Mouse (Mus musculus) brain, adult 2 months (tissue): ENCODE data around the gene Ikzf2.

Experiments used
- DNase-seq: peaks from one replicate; pipeline ENCODE4 v3.0.0; 2011; ENCODE audit warnings: low read depth, low spot score

Gene Ikzf2

DNA sequence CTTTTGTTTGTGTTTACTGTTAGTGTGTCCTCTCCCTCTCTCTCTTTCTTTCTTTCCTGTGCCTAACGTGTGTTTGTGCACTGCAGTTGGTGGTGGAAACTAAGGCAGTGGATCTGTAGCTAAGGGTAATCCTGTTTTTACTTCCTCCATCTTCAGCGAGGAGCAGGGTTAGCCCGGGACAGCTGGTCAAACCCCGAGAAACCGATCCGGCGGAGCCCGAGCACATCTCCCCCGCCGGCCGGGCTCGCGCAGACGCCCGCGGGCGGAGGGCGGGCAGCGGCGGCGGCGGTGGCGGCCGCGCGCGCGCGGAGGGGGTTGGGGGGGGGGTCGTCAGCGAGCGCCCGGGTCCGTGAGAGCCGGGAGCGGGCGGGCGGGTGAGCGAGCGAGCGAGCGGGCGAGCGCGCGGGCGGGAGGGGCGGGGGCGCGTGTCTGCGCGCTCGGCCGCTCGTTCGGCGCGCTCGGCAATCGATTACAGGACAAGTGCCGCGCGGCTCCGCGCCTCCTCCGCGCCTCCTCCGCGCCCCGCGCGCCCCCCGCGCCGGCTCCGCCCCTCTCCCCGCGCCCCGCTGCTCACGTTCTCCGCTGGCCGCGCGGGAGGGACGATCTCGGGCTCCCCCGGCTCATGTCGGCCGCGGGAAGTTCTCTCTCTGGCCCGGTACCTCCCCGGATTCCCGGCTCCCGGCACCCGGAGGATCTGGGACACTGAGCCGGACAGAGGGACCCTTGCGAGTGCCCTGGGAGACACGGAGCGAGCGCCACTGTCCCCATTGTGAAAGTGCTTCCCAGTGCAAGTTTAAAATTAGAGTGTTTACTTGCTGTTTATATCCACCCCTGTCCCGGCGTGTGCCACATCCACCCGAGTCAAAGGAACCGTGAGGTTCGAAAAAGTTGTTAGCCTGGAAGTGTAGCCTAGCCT is at the start of gene Ikzf2:
Gene Ikzf2, minus strand, starts transcription at position 170 of the 916 bp plus-strand sequence.
- DNase-seq = peak; percentile 90

DNA sequence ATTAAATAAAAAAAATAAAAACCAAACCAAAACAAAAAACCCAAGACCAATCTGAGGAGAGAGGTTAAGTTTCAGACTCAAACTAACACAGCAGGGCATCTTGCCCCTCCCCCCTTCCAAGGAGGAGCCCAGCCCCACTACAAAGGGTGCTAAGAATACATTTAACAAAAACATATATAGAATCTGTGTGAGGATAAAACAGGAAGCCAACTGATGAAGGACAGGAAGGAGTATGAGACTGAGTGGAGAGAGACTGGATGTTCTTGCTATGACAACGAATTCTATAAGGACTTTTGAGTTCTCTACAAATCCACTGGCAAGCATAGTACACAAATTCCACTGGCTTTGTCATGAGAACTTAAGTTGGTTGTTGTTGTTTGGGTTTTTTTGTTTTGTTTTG is 42.7 kb upstream of the Ikzf2 start:
- DNase-seq = no peak

DNA sequence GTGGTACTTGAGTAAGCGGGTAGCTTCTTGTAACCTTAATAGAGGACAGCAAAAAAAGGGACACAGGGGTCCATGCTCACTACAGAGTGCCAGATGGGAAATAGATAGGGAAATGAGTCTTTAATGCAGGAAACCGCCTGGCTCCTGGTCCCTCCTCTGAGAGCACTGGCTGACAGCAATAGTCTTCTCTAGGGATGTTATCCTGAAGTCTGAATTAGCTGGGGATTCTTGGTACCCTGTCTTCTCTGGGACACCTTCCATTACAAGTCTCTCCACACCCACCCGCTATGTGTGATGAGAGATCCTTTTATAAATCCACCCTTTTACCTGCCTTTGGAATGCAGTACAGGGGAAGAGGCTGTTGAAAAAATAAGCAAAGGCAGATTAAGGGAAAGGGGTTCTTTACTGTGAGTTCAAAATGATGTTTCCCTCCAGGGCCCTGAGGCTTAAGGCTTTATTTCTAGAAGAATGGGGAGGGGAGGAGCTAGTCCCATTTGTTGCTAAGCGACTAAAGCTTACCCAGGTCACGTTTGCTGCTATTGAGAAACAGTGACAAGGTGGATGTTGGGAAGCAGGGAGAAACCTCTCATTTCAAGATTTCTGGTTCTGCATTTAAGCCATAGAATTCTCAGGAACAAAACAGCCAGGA is 42.1 kb upstream of the Ikzf2 start:
- peak; percentile 4 for DNase-seq

DNA sequence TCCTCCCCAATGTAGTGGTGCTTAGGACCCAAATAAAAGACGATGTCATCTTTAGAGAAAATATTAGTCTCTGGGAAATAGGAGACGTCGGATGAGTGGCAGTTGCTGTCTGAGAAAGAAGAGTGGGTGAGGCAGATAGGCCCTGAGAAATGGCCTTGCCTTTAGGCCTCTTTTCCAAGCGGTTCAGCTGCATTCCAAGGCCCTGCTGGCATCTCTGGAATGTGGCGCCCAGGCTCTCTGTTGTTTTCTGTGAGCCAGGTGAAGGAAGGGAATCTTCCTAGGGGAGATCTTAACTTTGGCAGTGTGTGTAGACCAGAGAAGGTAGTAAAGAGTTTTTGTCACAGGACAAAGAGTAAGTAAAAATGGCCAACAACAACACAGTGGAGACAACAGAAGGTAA is 40.9 kb upstream of the Ikzf2 start:
- no peak for DNase-seq

DNA sequence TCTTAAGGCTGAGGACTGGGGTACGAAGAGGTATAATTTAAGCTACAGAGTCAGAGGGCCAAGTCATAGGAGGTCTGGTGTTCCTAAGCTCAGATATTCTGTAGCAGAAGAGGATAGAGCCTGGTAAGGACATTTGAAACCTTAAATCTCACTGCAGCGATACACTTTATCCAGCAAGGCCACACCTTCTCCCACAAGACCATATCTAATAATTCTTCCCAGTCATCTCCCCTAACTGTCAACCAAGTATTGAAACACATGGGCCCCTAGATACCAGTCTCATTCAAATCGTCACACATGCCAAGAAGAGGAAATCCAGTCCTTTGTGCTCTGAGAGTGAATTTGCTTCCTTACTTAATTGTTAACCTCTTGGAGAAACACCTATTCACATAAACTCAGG is 30.1 kb upstream of the Ikzf2 start:
- DNase-seq = no peak

DNA sequence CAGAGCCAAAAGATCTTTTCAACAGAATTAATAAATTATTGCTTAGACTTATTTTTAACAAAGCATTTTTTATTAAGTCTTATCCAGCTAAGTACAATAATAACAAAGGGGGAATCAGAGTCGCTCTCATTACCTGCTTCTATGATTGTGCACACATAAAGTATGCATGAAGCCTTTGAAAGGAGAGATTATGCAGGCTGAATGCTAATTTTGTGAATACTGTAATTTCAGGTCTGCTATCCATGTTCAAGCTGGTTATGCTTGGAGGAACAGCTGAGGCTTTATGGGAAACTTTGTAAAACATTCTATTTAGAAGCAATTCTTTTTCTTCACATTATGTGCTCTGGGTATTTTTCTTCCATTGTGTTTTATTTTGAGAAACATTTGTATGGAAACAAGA is 21.5 kb upstream of the Ikzf2 start:
- DNase-seq = no peak

DNA sequence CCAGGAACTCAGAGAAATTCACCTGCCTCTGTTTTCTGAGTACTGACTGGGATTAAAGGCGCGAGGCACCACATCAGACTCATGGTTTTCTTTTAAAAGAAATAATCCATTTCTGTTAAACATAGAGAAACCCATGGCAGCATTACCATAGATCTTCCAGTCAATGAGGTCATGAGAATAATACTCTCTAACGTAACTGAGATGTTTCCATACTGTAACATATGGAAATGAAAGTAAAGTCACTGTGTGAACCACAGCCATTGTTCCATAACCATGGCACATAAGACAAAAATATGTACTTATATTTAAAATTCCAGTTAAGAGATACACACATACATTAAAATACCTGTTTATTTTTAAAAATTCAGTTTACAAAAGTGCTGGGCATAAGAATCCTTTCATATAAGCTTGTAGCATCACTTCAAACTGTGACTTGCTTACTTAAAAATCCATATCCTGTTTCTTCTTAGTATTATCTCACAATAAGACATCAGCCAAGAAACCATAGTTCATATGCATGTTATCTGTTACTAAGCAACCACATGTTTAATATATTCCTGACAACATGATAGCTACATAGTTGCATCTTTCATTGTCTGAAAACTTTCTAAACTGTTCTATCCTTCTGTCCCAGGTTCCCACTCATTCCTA is 16.6 kb upstream of the Ikzf2 start:
- no peak for DNase-seq

DNA sequence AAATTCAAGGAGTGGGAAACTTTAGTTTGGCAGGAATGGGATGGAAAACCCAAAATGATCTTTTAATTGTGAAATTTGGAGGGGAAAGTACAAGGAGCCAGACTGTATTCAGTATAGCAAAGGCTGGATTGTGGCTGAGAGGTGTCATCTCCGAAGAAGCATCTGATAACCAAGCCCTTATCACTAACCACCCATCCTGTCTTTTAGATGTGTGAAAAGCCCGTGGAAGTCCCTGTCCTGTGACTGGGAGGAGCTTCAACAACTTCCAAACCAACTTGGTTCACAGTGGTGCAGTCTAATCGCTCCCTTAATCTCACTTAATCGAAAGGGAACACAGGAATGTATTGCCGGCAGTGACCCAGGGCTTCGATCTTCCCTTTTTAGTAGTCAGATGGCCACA is 4.9 kb upstream of the Ikzf2 start:
- no peak for DNase-seq

DNA sequence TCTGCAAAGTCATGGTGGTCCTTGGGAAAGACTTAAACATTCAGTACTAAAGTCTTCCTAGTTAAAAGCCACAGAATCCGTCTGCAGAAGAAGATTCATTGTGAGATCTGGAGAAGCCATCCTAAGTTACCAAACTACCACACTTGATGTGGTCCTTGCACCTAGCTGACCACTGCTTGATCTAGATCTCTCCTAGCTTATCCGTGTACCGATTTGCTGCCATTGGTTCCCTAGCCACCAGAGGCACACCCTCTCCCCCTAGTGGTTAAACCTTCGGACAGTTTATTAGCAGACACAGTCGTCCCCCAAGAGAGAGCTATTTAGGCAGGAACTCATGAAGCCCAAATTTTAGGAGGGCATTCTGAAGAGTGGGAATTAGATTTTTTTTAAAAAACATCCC is 1.9 kb upstream of the Ikzf2 start:
- peak; percentile 87 for DNase-seq

DNA sequence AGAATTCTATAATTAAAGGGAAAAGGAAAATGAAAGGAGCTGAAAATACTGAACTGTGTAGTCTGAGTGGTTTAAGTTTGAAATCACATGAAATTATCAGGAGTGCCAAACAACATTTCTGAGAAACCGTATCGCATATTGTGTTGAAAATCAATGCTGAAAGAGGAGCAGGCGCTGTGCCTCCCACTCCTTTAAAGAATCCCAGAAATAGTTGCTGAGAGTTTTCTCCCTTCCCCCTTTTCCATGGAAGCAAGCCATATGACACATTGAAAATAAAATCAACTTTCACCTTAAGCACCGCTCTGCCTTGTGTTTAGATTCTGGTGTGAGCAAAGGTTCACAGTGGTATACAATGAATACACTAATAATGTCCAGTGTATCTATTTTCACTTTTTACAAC is 1.1 kb upstream of the Ikzf2 start:
- peak; percentile 26 for DNase-seq

DNA sequence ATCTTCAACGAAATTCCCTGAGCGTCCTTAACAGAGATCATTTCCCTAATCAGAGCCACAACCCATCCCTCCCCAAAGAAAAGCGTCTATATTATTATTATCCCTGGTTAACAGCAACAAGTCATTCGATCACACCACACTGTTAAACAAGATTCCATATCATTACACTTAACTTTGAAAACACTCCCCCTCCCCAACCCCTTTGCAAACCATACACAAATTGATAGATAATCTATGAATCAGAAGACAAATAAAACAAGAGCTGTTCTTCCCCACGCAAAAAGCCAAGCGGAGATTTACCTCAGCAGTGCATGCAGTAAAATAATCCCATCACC is 337 bp downstream of the Ikzf2 start:
- DNase-seq = no peak

DNA sequence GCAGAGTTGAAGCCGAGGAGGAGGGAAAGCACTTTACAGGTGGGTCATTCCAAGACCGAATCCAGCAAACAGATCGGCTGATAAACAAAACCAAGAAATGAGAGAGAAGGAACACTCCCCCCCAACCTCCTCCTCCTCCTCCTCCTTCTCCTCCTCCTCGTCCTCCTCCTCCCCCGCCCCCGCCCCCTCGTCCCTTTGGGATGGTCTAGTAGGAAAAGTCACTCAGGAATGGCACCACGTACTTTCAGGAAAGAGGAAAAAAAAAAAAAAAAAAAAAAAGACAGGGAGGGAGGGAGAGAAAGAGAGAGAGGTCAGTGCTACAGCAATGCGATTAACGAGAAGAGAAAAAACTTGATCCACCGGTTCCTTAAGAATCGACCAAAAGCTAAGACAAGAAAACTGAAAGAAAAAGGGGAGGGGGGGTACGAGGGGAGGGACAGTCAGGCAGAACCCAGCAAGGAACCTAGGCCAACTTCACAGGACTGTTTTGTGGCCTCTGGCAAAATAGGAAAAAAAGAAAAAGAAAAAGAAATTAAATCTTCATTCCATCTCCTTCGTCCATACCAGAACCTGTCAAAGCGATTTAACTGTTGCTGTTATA is 1.1 kb downstream of the Ikzf2 start:
- no peak for DNase-seq

DNA sequence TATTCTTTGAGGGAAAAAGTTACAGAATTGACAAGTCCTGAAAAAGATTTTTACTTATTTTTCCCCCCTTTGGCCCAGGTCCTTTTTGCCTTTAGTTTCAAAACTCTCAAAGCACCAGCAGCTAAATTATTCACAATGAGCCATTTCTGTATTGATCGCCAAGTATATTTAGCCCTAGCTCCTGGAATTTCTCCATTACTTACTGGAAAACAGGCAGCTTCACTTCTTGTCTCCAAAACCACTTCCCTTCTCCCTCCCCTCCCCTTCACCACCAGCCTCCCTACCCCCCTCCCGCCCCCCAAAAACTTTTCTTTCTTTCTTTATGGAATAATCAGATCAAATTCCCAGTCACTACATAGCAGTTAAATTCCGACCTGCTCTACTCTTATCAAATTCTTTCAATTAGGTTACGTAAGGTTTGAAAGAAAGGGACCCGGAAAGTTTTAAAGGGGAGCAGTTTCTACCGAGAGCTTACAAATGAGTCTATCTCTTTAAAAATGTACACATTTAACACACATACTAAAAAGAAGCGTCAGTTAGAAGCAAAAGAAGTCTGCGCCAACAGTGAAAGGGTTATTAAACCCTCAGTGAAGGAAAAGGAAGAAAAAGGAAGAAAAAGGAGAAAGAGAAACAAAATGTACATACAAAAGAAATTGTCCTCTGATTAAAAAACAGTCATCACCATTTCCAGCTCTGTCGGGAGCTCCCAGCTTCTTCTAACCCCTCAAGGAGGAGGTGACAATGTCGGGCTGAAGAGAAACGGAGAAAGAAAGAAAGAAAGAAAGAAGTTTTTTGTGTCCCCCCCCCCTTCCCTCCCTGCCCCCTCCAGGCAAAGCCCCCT is 1.8 kb downstream of the Ikzf2 start:
- DNase-seq = no peak

DNA sequence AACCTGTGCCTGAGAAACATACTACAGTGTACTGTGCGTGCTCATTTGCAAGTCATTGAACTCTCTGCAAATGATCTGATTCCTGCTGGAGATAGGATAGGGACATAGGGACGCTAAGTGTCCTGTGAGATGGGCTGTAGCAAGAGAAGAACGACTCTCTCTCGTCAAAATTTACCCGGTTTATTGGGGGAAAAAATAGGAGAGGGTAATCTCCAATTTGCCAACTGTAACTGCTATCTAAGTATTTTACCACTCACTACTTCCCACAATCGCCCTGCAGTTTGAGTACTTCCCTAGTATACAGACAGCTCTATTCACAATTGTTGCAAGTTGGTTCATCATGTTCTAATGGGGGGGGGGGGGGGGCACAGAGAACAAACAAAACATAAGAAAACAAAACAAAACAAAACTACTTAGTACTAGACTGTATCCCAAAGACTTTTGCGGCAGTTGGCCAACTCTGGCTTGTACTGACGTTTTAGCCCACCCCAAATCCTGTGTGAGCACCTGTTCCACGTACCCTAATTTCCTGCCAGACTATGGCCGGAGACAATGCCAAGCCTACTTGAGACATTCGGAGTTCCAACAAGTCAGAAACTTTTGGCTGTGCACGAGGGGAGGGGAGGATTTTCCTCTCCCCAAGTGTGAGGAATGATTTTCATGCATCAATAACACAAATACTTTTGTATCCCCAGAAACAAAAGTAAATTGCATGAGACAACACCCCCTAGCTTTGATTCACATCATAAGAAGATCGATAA is 2.6 kb downstream of the Ikzf2 start:
- DNase-seq = no peak

DNA sequence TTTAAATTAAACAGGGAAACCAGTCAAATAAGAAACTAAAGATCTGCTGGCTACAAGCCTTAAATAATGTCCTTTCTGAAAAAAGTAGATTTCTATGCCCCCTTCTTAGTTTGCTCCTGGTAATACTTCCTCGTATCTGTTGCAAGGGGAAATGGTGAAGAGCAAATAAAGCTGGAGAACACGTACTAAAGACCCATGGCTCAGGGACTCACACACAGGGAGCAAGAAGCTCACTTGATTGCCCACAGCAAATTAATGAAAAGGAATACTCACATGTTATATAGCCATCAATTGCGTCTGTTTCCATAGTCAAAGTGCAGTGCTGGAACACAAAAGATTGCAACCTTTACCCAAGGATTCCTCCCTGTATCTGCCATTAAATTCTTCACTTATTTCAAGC is 3.2 kb downstream of the Ikzf2 start:
- DNase-seq = no peak

DNA sequence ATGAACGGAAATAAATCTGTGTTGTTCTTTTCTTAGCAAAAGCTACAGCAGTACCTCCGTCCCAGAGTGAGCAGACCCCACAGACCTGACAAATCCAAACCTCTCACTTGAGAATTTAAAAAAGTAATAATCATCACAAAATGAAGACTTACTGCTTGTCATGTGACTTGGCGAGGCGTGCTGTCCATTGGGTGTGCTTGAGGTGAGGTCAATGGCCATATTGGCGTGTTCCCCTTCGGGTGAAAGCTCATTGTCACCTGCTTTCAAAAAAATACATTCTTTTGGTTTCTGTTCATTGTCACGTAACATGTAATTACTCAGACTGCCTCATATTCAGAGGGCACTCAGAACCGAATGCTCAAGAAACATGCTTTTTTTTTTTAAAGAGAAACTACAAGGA is 4.0 kb downstream of the Ikzf2 start:
- no peak for DNase-seq

DNA sequence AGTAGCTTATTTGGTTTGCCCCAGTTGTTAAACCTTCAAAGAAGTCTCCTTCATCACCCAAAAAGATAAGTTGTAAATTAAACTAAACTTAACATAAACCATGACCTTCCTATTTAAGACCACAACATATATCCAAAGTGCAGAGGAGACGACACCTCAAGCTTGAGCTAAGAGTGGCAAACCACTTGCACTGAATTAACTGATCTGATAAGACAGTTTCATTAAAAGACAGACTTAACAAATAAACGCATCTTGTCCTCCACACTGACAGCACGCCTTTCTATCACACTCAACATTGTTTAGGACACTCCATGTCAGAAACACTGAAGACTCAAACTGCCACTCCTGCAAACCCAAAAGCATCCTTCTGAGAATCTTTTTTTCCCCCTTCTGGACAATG is 4.8 kb downstream of the Ikzf2 start:
- DNase-seq = no peak

DNA sequence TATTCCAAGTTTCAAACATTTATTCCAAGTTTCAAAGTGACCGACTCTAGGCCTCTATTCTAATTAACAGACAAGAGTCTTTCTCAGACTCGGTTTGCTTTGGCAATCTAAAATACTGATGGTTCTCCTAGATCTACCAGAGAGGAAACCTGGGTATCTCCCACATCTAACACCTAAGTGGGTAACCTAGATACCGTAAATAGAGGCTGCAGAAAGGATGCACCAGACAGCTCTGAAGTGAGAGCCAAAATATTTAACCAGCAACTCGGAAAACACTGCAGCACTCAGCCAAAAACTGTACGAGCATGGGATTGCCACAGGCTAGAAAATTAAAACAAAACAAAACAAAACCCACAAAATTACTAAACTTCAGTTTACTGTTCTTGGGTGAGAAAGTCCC is 6.0 kb downstream of the Ikzf2 start:
- DNase-seq = peak; percentile 9

DNA sequence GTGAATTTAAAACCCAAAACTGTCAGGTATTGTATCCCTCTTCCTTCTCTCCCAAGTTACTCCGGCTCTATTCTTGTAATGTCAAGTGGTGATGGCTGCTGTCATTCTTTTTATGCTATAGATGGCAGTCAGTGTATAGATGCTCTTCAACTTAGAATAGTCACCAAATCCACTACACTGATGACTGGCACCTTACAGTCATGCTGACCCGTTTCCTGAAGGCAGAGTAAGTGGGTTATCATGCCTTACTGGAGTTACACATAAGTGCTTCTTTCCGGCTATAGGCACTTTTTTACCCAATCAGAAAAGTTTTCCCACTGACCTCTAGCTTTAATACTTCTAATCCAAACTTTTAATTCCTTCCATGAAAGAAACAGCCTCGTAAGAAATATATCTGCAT is 6.5 kb downstream of the Ikzf2 start:
- no peak for DNase-seq

DNA sequence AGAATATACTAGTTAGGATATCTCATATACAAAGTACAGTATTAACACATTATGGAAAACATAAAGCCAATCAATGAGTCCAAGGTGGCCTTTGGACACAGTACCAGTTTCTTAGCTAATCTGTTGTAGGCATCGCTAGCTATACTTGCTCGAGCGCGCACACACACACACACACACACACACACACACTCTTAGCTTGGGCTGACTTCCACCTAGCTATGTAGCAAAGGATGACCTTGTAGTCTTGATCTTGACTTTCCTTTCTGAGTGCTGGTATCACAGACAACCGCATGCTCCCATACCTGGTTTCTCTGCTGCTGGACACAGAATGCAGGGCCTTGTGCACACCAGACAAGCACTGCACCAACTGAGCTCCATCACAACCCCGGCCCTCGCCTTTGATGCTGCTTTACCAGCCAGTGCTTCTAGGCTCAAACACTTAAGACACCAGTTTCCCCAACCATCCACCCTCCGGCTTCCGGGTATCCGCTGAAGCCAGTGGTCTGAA is 17.1 kb downstream of the Ikzf2 start:
- DNase-seq = no peak

DNA sequence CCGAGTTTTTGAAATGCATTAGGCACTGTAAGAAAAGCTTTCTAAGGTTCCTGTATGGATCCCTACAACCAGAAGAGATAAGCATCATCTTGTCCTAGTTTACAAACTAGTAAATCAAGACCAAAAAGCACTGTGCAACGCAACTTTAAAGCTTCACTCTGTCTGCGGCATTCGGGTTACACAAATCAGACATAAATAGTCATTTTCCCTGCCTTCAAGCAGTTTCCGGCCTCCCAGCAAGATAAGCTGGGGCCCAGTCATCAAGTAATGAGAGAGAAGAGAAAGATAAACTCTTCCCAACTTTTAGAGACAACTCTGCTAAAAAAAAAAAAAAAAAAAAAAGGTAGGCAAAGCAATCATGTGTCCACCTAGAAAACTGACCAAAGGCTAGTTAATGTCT is 19.6 kb downstream of the Ikzf2 start:
- no peak for DNase-seq
